Mouse (Mus musculus): Measurements from ENCODE around the gene Fas. TPM values are rescaled to one million over a fixed set of nuclear protein-coding genes. Genes with fewer than 3 reads are reported as not detected.
A peak's percentile ranks its signal among the peaks of the same experiment; 100 is the strongest.

The Fas gene
- polyA plus RNA-seq, 1 experiment from 2014 or later, result 2.6 TPM

DNA sequence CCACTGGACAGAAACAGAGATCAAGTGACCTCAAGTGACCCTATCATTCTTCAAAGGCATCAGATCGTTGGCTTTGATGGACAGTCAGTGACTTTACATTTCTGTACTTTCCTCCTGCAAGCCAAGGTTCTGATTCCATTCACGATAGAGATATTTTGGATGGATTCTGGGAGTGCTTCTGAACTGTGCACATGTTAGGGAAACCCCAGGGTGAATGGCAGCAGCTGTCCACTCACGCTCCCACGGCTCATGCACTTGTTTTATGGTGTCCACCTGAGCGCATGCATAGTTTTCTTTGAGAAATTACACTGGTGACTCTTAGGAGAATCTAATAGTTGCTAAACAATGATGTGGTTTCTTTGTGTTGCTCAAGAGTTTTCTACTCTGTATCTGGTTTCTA lies 34.3 kb upstream of the Fas start:
- no peak overlapping the region for H3K27ac ChIP-seq (replicated peaks)
- peaks cover 30% of the 10 kb centered on the region for H3K4me1 ChIP-seq
- H3K36me3 ChIP-seq, result peaks cover 13% of the 10 kb centered on the region
- WGBS, result 69% methylated on average over 5 of the region's 5 CpGs
- peaks cover 37% of the 10 kb centered on the region for H3K27me3 ChIP-seq (replicated peaks)
- no peak overlapping the region for H3K4me3 ChIP-seq
- H3K9me3 ChIP-seq, result no peaks in the 10 kb centered on the region
- no peak for ATAC-seq (ENCODE audit: extremely low read depth, insufficient number of reproducible peaks, low FRiP score, low TSS enrichment)
- H3K4me2 ChIP-seq, result no peak overlapping the region
- H3K9ac ChIP-seq, result no peak overlapping the region

DNA sequence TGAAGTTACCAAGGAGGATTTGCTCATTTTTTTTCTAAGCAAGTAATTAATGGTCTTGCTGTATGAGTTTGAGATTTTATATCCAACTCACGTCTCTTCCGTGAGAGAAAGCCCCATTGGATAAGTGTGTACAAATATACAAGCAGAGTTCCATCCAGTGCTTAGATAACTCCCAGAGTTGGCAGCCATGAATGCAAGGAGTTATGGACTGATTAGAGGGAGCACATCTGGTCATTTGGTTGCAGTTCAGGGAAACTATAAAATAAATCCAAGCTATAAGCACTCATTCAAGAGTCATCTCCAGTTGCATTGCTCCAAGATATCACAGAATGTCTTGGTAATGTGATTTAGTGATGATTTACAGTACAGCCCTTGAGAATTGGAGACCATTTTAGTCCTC lies 33.5 kb upstream of the Fas start:
- Histone ChIP-seq H3K4me1 (peaks cover 25% of the 10 kb centered on the region), H3K9me3 (no peaks in the 10 kb centered on the region), H3K4me3 (no peak overlapping the region), H3K27ac (replicated peaks) (no peak overlapping the region), H3K4me2 (no peak overlapping the region), H3K27me3 (replicated peaks) (peaks cover 32% of the 10 kb centered on the region), H3K9ac (no peak overlapping the region), H3K36me3 (peaks cover 5% of the 10 kb centered on the region; the same call in 1 of the 2 replicates)
- 66% methylated on average over 2 of the region's 2 CpGs for WGBS
- ATAC-seq (ENCODE audit: extremely low read depth, insufficient number of reproducible peaks, low FRiP score, low TSS enrichment), result no peak

DNA sequence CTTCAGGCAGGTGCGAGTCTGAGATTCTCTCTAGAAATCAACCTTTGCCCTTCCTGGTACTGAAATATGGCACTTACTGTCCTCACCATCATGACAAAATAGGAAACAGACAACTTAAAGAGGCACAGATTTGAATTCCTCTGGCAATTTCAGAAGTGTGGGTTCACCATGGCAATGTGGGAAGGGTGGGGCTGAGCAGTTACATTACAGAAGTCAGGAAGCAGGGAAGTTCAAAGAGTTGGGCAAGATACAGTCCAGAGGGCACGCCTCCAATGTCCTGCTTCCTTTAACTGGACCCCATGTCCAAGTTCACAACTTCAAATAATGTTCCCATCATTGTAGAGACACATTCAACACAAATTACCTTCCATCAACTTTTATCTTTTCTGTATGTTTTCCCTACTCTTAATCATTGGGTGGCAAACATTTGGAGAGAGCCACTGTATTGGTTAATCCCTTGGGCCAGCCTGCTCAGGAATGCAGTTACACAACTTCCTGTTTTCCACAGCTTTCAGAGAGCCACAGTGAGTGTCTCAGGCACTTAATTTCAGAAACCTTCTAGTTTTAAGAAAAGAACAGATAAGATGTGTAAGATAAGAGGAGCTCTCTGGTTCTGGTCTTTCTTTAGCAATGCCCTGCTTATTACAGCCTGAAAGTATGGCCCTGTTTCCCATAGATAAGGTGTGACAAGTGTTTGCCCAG lies 28.0 kb upstream of the Fas start:
- Histone ChIP-seq H3K4me2 (no peak overlapping the region), H3K27ac (replicated peaks) (no peak overlapping the region), H3K9me3 (no peaks in the 10 kb centered on the region), H3K9ac (no peak overlapping the region), H3K36me3 (no peaks in the 10 kb centered on the region), H3K27me3 (replicated peaks) (peaks cover 20% of the 10 kb centered on the region), H3K4me3 (no peak overlapping the region), H3K4me1 (peaks cover 13% of the 10 kb centered on the region)
- 66% methylated on average over 2 of the region's 2 CpGs for WGBS
- ATAC-seq (ENCODE audit: extremely low read depth, insufficient number of reproducible peaks, low FRiP score, low TSS enrichment), result no peak

DNA sequence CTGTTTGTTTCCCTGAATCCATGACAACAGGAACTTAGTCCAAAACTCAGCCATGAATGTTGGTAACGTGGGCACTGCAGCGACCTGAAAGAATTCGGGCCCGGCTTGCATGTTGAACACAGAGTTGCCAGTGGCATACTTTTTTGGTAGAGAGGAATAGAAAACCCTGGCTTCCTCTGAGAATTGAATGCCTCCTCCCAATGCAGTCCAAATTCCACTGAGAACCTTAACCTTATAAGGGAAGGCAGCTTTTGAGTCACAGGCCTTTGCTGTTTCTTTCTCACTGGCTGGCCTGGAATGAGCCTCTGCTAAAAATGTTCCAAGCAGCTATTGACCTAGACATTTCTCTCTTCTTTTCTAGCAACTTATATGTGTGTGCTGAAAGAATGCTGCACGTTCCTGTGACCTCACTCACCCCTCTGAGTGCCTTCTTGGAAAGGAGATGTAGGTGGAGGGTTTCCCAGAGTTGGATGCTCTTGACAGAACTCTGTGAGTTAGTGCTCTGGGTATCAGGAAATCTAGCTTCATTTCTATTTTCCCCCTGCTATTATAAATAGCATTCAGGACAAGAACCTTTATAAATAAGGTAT lies 24.8 kb upstream of the Fas start:
- Histone ChIP-seq H3K27ac (replicated peaks) (peak overlapping the region; percentile 74), H3K9ac (no peak overlapping the region), H3K4me3 (no peak overlapping the region), H3K9me3 (no peaks in the 10 kb centered on the region), H3K4me2 (peak overlapping the region; percentile 3; the same call in 1 of the 2 replicates), H3K27me3 (replicated peaks) (0 out of 2 replicates have a peak, but pooled peaks cover 3% of the 10 kb centered on the region), H3K36me3 (no peaks in the 10 kb centered on the region), H3K4me1 (peaks cover 13% of the 10 kb centered on the region)
- 44% methylated on average over 5 of the region's 5 CpGs for WGBS
- no peak for ATAC-seq (ENCODE audit: extremely low read depth, insufficient number of reproducible peaks, low FRiP score, low TSS enrichment)

DNA sequence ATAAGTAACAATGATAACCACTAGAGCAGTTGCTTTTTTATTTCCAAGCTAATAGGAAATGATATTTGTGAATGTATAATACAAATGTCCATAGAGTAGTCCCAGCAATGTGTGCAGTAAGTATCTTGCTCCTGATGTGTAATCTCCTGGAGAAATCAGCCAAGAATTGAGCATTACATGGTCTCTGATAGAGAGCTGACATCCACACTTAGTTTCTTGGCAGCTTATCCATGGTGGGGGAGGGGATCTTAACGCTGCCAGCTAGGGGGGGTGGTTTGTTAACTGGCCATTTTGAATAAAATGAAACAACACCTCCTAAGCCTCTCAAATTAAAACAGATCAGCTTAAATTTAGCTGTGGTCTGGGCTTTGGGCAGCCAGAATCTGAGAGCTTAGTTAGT lies 21.5 kb upstream of the Fas start:
- Histone ChIP-seq H3K4me1 (peaks cover 7% of the 10 kb centered on the region), H3K9ac (no peak overlapping the region), H3K27me3 (replicated peaks) (no peaks in the 10 kb centered on the region), H3K4me2 (no peak overlapping the region), H3K4me3 (no peak overlapping the region), H3K27ac (replicated peaks) (no peak overlapping the region), H3K9me3 (no peaks in the 10 kb centered on the region), H3K36me3 (no peaks in the 10 kb centered on the region)
- 41% methylated on average over 1 of the region's 1 CpGs for WGBS
- no peak for ATAC-seq (ENCODE audit: extremely low read depth, insufficient number of reproducible peaks, low FRiP score, low TSS enrichment)

DNA sequence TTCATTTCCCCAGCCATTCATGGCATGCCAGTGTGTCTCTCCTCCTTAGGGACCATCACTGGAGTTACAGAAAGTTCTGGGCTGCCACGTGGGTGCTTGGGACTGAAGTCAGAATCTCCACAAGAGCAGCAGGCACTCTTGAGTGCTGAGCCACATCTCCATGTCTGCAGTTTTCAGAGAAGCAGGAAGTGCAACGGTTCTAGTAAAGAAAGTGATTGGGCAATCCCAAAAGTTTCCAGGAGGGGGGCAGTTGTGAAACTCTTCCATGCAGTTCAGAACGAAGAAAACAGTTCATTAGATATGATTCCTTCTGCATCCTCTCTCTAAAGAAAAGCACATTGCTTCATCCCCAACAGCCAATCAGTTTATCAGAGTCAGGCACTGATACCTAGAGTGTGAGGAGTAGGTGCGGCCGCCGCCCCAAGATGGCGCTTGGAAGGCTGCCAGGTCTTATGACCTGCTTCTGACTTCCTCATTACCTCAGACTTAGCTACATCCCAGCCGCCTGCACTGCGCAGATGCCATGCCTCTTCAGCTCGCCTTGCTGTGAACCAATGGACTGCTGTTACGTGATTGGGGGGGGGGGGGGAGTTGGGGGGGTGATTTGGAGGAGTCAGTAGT lies 20.2 kb upstream of the Fas start:
- 71% methylated on average over 11 of the region's 11 CpGs for WGBS
- ATAC-seq (ENCODE audit: extremely low read depth, insufficient number of reproducible peaks, low FRiP score, low TSS enrichment), result no peak
- Histone ChIP-seq H3K4me1 (peaks cover 7% of the 10 kb centered on the region), H3K4me2 (no peak overlapping the region), H3K36me3 (no peaks in the 10 kb centered on the region), H3K27me3 (replicated peaks) (no peaks in the 10 kb centered on the region), H3K9me3 (no peaks in the 10 kb centered on the region), H3K27ac (replicated peaks) (no peak overlapping the region), H3K9ac (no peak overlapping the region), H3K4me3 (no peak overlapping the region)

DNA sequence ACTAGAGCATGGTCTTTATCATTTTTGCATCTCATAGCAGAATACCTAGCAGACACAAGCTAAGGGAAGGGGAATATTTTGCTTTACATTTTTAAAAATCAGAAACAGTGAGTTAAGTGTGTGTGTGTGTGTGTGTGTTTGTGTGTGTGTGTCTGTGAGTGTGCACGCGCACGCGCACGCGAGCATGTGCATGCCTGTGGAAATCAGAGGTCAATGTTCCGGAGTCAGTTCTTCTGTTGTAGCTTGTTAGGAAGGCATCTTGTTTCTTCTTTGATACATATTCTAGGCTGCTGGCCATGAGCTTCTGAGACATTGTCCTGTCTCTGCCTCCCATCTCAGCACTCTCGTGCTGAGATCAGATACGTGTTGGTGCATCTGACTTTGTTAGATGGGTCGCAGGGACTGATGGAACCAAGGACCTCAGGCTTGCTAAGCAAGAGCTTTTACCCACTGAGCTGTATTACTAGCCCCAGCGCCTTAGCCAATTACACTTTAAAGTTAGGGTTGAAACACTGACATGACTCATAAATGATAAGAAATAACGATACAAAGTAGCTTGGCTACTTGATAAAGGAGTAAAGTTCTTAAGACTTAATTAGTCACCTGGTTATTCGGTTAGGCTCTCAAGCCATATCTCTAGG lies 19.5 kb upstream of the Fas start:
- Histone ChIP-seq H3K4me1 (peaks cover under 1% of the 10 kb centered on the region; the same call in 1 of the 2 replicates), H3K36me3 (no peaks in the 10 kb centered on the region), H3K27ac (replicated peaks) (no peak overlapping the region), H3K9me3 (no peaks in the 10 kb centered on the region), H3K4me3 (no peak overlapping the region), H3K9ac (no peak overlapping the region), H3K4me2 (no peak overlapping the region), H3K27me3 (replicated peaks) (no peaks in the 10 kb centered on the region)
- 85% methylated on average over 13 of the region's 13 CpGs for WGBS
- no peak for ATAC-seq (ENCODE audit: extremely low read depth, insufficient number of reproducible peaks, low FRiP score, low TSS enrichment)

DNA sequence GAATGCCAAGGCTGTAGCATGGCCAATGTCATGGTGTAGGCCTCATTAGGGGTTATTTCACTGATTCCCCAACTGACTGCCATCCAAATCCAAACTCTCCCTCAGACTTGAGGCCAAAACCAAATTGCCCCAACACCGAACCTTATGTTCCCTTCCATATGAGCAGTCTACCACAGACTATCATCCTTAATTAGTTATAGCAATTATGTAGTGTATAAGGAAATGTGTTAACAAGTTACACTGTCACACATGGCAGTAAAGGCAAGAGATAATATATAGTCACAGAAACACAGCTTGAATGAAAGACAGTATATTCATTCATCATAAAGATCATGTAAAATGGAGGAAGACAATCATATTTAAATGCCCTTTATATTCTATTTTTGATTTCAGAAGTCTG lies 17.4 kb upstream of the Fas start:
- Histone ChIP-seq H3K27me3 (replicated peaks) (no peaks in the 10 kb centered on the region), H3K9ac (no peak overlapping the region), H3K36me3 (no peaks in the 10 kb centered on the region), H3K27ac (replicated peaks) (no peak overlapping the region), H3K9me3 (no peaks in the 10 kb centered on the region), H3K4me2 (no peak overlapping the region), H3K4me3 (no peak overlapping the region), H3K4me1 (0 out of 2 replicates have a peak, but pooled peaks cover 2% of the 10 kb centered on the region)
- WGBS, result 93% methylated on average over 1 of the region's 1 CpGs
- ATAC-seq (ENCODE audit: extremely low read depth, insufficient number of reproducible peaks, low FRiP score, low TSS enrichment), result no peak

DNA sequence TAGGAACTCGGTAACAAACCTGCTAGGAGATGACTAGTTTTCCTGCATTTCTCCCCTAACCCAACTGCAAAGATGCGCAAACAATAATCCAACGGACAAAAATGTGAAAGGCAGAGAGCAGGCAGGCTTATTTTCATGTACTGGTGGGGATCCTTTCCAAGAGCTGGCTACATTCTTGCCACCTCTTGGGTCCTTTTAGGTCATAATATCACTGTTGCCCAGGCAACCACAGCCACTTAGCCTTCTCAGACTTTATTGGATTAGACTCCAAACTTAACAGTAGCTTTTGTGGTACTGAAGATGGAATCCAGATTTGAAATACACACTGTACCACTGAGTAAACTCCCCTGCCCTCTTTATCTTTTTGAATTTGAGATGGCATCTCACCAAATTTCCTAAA lies 12.4 kb upstream of the Fas start:
- Histone ChIP-seq H3K27ac (replicated peaks) (no peak overlapping the region), H3K36me3 (no peaks in the 10 kb centered on the region), H3K4me3 (no peak overlapping the region), H3K4me1 (0 out of 2 replicates have a peak, but pooled peaks cover 3% of the 10 kb centered on the region), H3K9ac (no peak overlapping the region), H3K9me3 (no peaks in the 10 kb centered on the region), H3K4me2 (no peak overlapping the region), H3K27me3 (replicated peaks) (no peaks in the 10 kb centered on the region; the same call in 1 of the 2 replicates)
- WGBS, result 78% methylated on average over 3 of the region's 3 CpGs
- no peak for ATAC-seq (ENCODE audit: extremely low read depth, insufficient number of reproducible peaks, low FRiP score, low TSS enrichment)

DNA sequence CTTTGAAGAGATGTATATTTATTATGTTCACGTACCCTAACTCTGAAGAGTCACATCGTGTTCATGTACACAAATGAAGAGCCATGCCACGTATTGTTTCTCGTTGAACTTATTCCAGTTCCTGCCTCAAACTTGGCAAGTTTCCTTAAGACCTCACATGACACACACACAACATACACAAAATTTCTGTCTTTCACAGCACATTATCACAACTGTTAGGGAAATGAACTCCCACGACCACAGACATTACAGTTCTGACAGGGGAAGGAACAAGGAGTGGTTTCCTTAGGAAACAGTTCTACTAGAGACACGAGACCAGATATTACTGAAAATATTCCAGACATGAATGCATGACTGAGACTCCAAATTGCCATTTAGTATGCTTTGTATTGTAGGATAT lies 6.9 kb upstream of the Fas start:
- ATAC-seq (ENCODE audit: extremely low read depth, insufficient number of reproducible peaks, low FRiP score, low TSS enrichment), result no peak

DNA sequence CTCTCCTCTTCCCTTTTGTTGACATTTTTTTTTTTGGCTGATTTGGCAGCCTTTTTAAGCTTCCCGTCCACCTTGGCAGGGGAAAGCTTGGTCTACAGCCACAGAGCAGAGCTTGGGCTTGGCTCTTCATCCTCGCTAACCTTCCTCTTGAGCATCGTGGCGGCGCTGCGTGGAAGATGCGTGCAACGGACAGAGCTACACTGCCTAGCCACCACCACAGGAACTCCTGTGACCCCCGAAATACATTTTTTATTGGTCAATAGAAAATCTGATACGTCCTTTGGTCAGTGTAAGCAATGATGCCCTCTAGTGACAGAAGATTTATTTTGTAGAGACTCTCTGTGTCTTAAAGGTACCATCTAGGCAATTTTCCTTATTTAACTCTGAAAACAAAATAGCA lies 6.1 kb upstream of the Fas start:
- Histone ChIP-seq H3K36me3 (no peaks in the 10 kb centered on the region), H3K4me2 (peak overlapping the region; percentile 53), H3K9ac (no peak overlapping the region), H3K9me3 (no peaks in the 10 kb centered on the region), H3K4me1 (peaks cover 5% of the 10 kb centered on the region), H3K27me3 (replicated peaks) (peaks cover 7% of the 10 kb centered on the region), H3K27ac (replicated peaks) (no peak overlapping the region), H3K4me3 (0 out of 2 replicates have a peak overlapping the region, but pooled peaks have one; percentile 14)
- no peak for ATAC-seq (ENCODE audit: extremely low read depth, insufficient number of reproducible peaks, low FRiP score, low TSS enrichment)
- 49% methylated on average over 10 of the region's 10 CpGs for WGBS

More for the DNA sequence above, 6.9 kb upstream of the Fas start:
- peaks cover 4% of the 10 kb centered on the region for H3K27me3 ChIP-seq (replicated peaks)
- WGBS, result 60% methylated on average over 6 of the region's 6 CpGs
- no peaks in the 10 kb centered on the region for H3K9me3 ChIP-seq
- peaks cover 5% of the 10 kb centered on the region for H3K4me1 ChIP-seq
- no peak overlapping the region for H3K4me3 ChIP-seq
- no peak overlapping the region for H3K9ac ChIP-seq
- H3K27ac ChIP-seq (replicated peaks), result no peak overlapping the region
- H3K36me3 ChIP-seq, result no peaks in the 10 kb centered on the region
- H3K4me2 ChIP-seq, result no peak overlapping the region
